Mouse (Mus musculus) stomach, postnatal 0 days (tissue): ENCODE measurements around the gene Maf. TPM values are rescaled to one million over a fixed set of nuclear protein-coding genes. Genes with fewer than 3 reads are reported as not detected.

ENCODE experiments used
- ATAC-seq: fragments of 200-750 bp; cut with Nextera tagmentation; 2 replicates; pipeline ENCODE4 v1.8.0; 2017; ENCODE audit not compliant: low FRiP score, low TSS enrichment
- DNase-seq: peaks from one replicate; pipeline ENCODE4 v3.0.0-alpha.2; 2016; ENCODE audit warnings: low spot score
- H3K27ac ChIP-seq: fragments of 300-500 bp; sonication (generic); replicated peaks from 2 replicates; pipeline ENCODE4 v1.5.1; 2014; ENCODE audit warnings: mild to moderate bottlenecking, control low read depth
- H3K27me3 ChIP-seq: fragments of 300-500 bp; sonication (generic); 2 replicates; pipeline ENCODE4 v1.6.1; 2014; ENCODE audit warnings: low read length; ENCODE audit not compliant: control insufficient read depth, insufficient read depth
- H3K36me3 ChIP-seq: fragments of 300-500 bp; sonication (generic); 2 replicates; pipeline ENCODE4 v1.6.1; 2014; ENCODE audit warnings: low read length, mixed read lengths; ENCODE audit not compliant: control insufficient read depth, insufficient read depth
- H3K4me1 ChIP-seq: fragments of 300-500 bp; sonication (generic); replicated peaks from 2 replicates; pipeline ENCODE4 v1.6.1; 2014; ENCODE audit warnings: antibody characterized with exemption; ENCODE audit not compliant: control insufficient read depth, insufficient read depth
- H3K4me2 ChIP-seq: fragments of 300-500 bp; sonication (generic); replicated peaks from 2 replicates; pipeline ENCODE4 v1.6.1; 2014; ENCODE audit warnings: low read depth, mild to moderate bottlenecking, control low read depth, moderate library complexity
- H3K4me3 ChIP-seq: fragments of 300-500 bp; sonication (generic); 2 replicates; pipeline ENCODE4 v1.5.1; 2014; ENCODE audit warnings: low read depth, low read length, control low read depth
- H3K9ac ChIP-seq: fragments of 300-500 bp; sonication (generic); 2 replicates; pipeline ENCODE4 v1.6.1; 2014; ENCODE audit warnings: mild to moderate bottlenecking, low read length, control low read depth, mixed read lengths
- H3K9me3 ChIP-seq: fragments of 300-500 bp; sonication (generic); 2 replicates; pipeline ENCODE4 v1.6.1; 2016; ENCODE audit warnings: low read length; ENCODE audit not compliant: control insufficient read depth
- CTCF ChIP-seq: IDR thresholded peaks from 2 replicates; pipeline ENCODE4 v1.5.1; 2016; ENCODE audit warnings: antibody characterized with exemption, low read depth, mild to moderate bottlenecking, moderate library complexity
- EP300 ChIP-seq: optimal IDR thresholded peaks from 2 replicates; pipeline ENCODE3; 2016; ENCODE audit warnings: antibody characterized with exemption
- WGBS: fragments of 180-500 bp; shearing (Covaris S2); extraction: QIAGEN DNeasy Blood & Tissue Kit; methylation state at CpG from one replicate; pipeline ENCODE4 v1.1.7; 2014; 5-methylcytosine and 5-hydroxymethylcytosine counted together
- polyA plus RNA-seq: library from polyadenylated mRNA; unstranded; fragments of >200 nt; fragmentation: Nextera tagmentation; extraction: Ambion mirVana; gene quantifications from 2 replicates; pipeline ENCODE4 v1.2.1, GENCODE M21; 2015

Gene Maf
- polyA plus RNA-seq = 5.1 and 5.4 TPM in 2 replicates

DNA sequence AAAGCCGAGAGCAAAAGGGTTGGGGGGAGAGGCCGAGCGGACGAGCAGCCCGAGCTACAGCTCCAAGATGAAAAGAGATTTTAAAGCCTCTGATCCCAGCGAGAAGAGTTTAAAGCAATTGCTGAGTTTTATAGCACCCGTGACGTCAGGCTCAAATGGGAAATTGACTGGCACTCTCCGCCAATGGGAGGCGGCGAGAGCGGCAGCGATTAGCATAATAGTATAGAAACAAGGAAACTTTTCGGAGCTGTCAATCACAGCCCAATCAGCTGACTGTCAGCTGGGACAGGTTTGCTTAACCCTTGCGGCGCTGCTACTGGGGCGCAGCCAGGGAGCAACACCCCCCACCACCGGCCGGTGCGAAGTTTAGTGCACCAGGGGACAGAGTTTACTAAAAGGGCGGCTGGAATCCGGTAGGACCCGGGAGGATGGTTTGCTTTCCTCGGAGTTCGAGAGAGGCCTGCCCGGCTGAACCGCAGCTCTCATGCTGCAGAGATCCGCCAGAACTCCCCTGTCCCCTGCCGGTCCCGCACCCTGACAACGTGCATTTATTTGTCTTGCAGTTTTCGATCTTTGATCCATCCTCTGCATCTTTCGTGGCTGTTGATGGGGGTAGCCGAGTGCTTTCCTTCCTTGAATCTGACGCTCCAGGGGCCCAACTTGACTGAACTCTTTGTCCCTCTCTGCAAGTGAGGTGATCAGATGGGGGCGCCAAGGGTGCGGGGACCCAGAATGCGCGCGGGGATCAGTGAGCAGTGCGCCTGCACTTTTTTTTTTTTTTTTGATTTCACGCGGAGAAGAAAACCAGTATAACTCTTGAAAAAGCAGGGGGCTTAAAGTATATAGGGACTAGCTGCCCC is at the start of gene Maf:
Gene Maf, minus strand, starts transcription at position 64 of the 860 bp plus-strand sequence.
- ATAC-seq (peak; percentile 84), DNase-seq (peak; percentile 85)
- H3K4me3 ChIP-seq = peak within 1 kb of the TSS; percentile 68
- H3K36me3 ChIP-seq = no peaks in the 10 kb centered on the region
- H3K4me2 ChIP-seq = peak within 1 kb of the TSS; percentile 85
- H3K27ac ChIP-seq = peak within 1 kb of the TSS; percentile 88
- TF ChIP-seq CTCF = peak; percentile 24
- TF ChIP-seq EP300 = no peak
- H3K27me3 ChIP-seq = no peaks in the 10 kb centered on the region
- H3K4me1 ChIP-seq = no peaks in the 10 kb centered on the region
- no peaks in the 10 kb centered on the region for H3K9me3 ChIP-seq
- under 1% methylated on average over 42 of the region's 43 CpGs for WGBS
- H3K9ac ChIP-seq = peak within 1 kb of the TSS; percentile 71

DNA sequence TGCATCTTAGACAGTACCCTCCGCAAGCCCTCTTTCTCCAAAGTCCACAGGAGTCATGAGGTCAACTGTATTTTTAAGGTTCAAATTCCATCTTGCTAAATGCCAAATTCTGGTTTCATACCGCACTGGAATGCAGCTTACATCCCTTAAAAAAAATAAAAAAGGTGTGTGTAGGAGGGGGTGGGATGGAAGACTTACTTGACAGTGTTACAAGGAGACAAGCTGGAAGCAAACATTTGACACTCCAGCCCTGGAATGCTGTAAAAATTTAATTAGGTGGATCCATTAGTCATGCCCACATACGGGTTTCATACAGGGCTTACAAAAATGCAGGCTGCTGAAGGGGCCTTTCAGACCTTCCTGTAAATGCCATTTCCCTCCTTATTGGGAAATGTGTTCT is 49.4 kb upstream of the Maf start:
- 74% methylated on average over 3 of the region's 3 CpGs for WGBS
- H3K4me2 ChIP-seq = no peak overlapping the region
- no peak for TF ChIP-seq EP300
- no peak for TF ChIP-seq CTCF
- no peaks in the 10 kb centered on the region for H3K9me3 ChIP-seq
- no peak overlapping the region for H3K4me3 ChIP-seq
- DNase-seq (no peak), ATAC-seq (no peak)
- no peaks in the 10 kb centered on the region for H3K36me3 ChIP-seq
- H3K27me3 ChIP-seq = no peaks in the 10 kb centered on the region
- 0 out of 2 replicates have a peak, but pooled peaks cover 3% of the 10 kb centered on the region for H3K4me1 ChIP-seq
- no peak overlapping the region for H3K27ac ChIP-seq
- H3K9ac ChIP-seq = no peak overlapping the region

DNA sequence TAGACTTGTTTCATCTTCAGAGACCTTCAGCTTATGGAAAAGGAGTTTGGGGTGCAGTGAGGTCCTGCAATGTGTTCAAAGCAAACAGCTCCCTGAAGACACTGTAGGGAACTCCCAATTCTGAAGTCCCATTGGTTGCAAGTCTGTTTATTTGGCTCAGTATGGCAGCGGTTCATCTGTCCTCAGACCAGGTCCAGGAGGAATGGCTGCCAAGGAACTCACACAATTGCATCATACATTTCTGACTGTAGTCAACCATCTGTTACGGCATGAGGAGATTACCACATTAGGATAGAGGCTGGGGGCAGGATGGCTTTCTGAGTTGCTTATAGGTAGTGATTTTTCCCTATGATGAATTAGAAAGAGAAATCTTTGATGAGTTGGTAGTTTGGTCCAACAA is 48.4 kb upstream of the Maf start:
- no peaks in the 10 kb centered on the region for H3K27me3 ChIP-seq
- H3K36me3 ChIP-seq = no peaks in the 10 kb centered on the region
- TF ChIP-seq EP300 = no peak
- no peak for TF ChIP-seq CTCF
- no peak overlapping the region for H3K4me3 ChIP-seq
- H3K9me3 ChIP-seq = no peaks in the 10 kb centered on the region
- H3K4me1 ChIP-seq = 0 out of 2 replicates have a peak, but pooled peaks cover 3% of the 10 kb centered on the region
- H3K4me2 ChIP-seq = no peak overlapping the region
- ATAC-seq = no peak
- DNase-seq = no peak
- 62% methylated on average over 2 of the region's 2 CpGs for WGBS
- no peak overlapping the region for H3K9ac ChIP-seq
- no peak overlapping the region for H3K27ac ChIP-seq

DNA sequence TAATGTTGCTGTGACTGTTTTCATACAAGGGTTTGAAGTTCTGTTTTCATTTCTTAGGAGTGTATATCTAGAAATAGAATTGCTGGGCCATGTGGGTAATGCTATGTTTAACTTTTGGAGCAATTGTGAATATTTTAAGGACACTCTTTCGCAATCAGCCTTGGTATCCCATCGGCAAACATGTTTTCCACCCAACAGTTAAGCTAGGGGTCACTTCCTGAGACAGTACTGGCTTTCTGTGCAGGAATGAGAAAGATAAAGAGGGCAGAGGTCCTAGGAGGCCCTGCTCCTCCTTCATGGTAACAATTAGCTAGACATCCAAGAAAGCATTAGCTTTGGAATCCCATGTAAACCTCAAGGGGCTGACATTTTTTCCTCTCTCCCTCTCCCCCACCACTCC is 47.1 kb upstream of the Maf start:
- Histone ChIP-seq H3K9ac (no peak overlapping the region), H3K4me2 (no peak overlapping the region), H3K27me3 (no peaks in the 10 kb centered on the region), H3K9me3 (no peaks in the 10 kb centered on the region), H3K4me3 (no peak overlapping the region), H3K27ac (no peak overlapping the region), H3K4me1 (0 out of 2 replicates have a peak, but pooled peaks cover 3% of the 10 kb centered on the region), H3K36me3 (no peaks in the 10 kb centered on the region)
- WGBS = 19% methylated on average over 2 of the region's 2 CpGs
- ATAC-seq (no peak), DNase-seq (no peak)
- TF ChIP-seq CTCF (no peak), EP300 (no peak)

DNA sequence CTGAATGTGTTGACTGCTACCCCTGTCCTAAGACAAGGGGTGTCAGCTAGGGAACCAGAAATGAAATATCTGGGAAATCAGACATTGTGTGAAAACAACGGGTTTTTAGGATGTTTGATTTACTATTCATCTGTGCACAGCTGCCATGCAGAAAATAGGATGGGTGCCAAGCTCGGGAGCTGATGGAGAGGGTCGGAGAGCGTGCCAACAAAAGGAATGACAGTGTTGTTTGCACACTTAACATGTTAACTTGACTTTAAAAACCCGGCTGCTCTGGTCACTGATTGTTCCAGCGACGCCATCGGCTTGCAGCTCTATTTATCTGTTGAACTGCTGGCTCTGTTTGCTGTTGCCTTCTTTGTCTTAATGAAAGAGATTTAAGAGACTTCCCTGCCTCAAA is 46.2 kb upstream of the Maf start:
- no peak for DNase-seq
- H3K4me3 ChIP-seq = no peak overlapping the region
- no peak overlapping the region for H3K4me2 ChIP-seq
- WGBS = 33% methylated on average over 8 of the region's 8 CpGs
- H3K36me3 ChIP-seq = no peaks in the 10 kb centered on the region
- TF ChIP-seq CTCF = no peak
- TF ChIP-seq EP300 = no peak
- ATAC-seq = no peak
- no peaks in the 10 kb centered on the region for H3K9me3 ChIP-seq
- no peak overlapping the region for H3K27ac ChIP-seq
- no peaks in the 10 kb centered on the region for H3K27me3 ChIP-seq
- no peak overlapping the region for H3K9ac ChIP-seq
- H3K4me1 ChIP-seq = 0 out of 2 replicates have a peak, but pooled peaks cover 3% of the 10 kb centered on the region

DNA sequence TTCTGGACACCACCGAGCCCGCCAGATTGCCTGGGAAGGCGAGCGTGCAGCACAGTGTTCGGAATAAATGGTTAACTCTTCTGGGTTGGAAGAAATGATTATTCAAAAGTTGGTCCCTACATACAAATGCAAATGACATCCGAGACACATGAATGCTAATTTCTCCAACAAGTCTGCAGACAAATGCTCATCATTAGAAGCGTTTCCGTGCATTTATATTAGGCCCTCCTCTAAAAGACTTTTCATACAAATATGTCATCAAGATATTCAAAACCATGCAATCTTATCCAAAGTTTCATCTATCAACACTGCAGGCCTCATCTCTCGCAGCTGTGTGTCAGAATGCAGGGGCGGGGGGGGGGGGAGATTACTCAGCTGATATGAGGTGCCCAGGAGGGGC is 39.8 kb upstream of the Maf start:
- Histone ChIP-seq H3K27ac (no peak overlapping the region), H3K27me3 (no peaks in the 10 kb centered on the region), H3K9ac (no peak overlapping the region), H3K9me3 (no peaks in the 10 kb centered on the region), H3K4me3 (no peak overlapping the region), H3K4me2 (no peak overlapping the region), H3K4me1 (no peaks in the 10 kb centered on the region), H3K36me3 (no peaks in the 10 kb centered on the region)
- DNase-seq (no peak), ATAC-seq (no peak)
- no peak for TF ChIP-seq EP300
- WGBS = 85% methylated on average over 10 of the region's 10 CpGs
